Mouse (Mus musculus): ENCODE measurements at regions not wholly inside any gene's neighbourhood (a gene's known extent, or its start where the extent isn't known, plus 50 kb on each side); places are given as distances from the start of the nearest gene placed in this dataset.

GRCm38 (mm10) chr19:33043696-33044095 is 286.4 kb downstream of the Pten start:
- DNase-seq (ENCODE audit: low spot score) = no peak

- DNase-seq (ENCODE audit: low spot score) = no peak
Measured at GRCm38 (mm10) chr19:33048754-33049442, 291.6 kb downstream of the Pten start.

- no peak for DNase-seq (ENCODE audit: low spot score)
Measured at GRCm38 (mm10) chr19:33053199-33053867, 296.0 kb downstream of the Pten start.

GRCm38 (mm10) chr19:33056372-33056791 is 299.1 kb downstream of the Pten start:
- DNase-seq (ENCODE audit: low spot score) = no peak

DNA sequence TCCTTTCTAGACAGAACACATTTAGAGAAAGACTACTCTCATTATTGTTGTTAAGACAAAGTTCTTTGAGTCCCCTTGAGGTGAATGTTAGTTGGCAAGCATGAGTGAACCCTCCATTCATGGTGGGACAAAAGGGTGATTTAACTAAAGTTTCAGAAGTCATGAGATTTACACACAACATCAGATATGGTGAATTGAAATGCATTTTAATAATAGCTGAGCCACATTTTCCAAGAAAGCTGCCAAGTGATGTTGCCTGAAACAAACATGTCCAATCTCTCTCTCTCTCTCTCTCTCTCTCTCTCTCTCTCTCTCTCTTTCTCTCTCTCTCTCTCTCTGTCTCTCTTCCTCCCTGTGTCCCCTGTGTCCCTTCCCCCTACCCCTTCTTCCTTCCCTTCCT is 303.7 kb downstream of the Pten start:
- no peak for DNase-seq (ENCODE audit: low spot score)

- no peak for DNase-seq (ENCODE audit: low spot score)
Measured at GRCm38 (mm10) chr19:33062165-33063058, 305.1 kb downstream of the Pten start.

DNA sequence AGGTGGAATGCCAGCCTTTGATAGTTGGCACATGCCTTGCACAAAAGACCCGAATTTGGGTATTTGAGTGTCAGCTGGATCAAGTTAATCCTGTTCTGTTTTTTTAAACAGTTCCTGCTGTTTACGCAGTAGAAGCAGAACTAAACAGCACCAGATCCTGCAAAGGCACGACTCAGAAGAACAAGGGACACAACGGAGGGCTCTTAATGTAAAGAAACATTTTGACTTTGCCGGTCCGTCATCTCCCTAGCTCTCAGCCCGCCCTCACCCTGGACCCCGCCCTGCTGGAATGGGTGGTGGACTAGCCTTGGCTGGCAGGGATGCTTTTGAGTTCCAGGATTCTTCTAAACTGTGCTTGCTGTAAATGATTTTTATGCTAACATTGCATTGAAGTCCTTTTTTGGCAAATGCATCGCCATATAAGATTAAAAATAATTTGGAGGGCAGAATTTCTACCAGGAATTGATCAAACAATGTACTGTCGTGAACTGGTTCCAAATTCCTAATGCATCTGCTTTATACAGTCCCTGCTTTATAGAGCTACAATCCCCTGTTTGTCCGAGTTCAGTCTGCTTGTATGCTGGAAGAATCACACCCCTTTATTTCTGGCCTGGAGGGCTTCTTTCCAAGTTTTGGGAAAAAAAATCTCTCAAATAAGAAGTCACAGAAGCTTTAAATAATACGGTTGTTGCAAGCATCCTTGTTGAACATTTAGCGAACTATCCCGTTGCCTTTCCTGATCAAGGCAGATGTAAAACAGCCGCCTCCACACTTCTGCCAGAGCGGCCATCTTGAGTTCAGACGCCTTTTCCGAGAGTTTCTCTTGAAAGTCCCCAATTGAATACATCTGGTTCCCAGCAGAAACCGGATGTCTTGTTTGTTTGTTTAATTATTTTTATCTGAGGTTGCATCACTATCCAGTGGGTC is 308.2 kb downstream of the Pten start:
- DNase-seq (ENCODE audit: low spot score) = no peak

DNA sequence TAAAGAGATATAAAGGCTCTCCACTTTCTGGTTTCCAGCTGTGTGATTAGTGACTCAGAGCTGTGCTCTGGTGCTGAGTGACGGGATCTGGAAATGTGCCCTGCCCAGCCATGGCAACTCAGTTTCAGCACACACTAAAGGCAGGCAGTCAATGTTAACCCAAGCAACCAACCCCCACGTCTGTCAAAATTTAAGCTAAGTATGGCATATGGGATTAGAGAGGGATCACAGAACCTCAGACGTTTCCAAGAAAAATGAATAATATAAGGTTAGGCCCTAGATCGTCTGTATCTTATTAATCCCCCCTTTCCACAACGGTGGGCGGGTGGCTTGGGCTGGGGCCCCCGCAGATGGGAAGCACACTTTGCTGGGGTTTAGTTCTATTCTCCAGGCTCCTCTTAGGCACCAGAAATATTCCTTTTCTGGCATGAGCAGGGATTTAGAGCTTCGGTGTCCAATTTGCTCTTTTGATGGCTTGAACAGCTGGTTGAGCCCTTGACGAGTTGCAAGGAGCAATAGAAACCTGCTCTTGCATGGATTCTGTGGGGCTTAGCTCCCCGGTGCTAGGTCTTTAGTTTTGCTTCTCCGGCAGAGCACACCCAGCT is 311.2 kb downstream of the Pten start:
- DNase-seq (ENCODE audit: low spot score) = no peak

GRCm38 (mm10) chr19:33069761-33070160 is 312.5 kb downstream of the Pten start:
- no peak for DNase-seq (ENCODE audit: low spot score)

DNA sequence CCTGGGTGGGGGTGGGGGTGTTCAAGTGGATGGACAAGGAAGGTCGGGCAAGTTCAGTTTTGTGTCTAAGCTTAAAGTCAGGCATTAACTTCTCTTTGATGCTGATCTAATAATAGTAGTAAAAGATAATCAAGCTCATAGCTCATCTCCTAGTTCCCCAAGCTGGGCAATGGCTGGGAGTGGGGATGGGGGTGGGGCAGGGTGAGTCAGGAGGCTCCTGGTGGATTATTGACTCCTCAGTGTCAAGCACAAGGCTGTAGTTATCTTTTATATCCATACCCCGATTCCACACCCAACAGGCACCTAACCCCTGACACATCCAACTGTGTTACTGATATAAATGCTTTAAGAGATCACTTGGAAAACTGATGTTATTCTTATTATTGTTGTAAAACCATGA is 315.0 kb downstream of the Pten start:
- DNase-seq (ENCODE audit: low spot score) = no peak

- no peak for DNase-seq (ENCODE audit: low spot score)
Measured at GRCm38 (mm10) chr19:33074907-33075306, 317.2 kb downstream of the Rnls start.

GRCm38 (mm10) chr19:33078681-33079360 is 313.3 kb downstream of the Rnls start:
- DNase-seq (ENCODE audit: low spot score) = no peak

DNA sequence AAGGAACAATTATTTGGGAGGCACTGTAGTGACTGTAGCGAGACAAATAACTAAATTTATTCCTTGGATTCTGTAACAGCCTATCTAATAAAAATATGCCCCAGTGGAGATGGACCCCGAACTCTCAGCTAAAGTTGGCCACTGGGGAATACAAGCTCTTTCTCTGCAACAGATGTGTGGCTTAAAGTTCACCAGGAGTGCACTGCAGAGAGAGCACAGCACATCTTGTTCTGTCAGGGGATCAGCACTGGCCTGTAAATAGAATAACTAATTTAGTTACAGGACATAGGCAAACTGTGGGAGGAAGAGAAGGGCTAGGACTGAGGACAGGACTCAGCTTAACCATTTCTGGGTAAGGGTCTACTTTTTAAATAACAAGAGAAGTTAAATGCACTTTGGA is 312.1 kb downstream of the Rnls start:
- no peak for DNase-seq (ENCODE audit: low spot score)

DNA sequence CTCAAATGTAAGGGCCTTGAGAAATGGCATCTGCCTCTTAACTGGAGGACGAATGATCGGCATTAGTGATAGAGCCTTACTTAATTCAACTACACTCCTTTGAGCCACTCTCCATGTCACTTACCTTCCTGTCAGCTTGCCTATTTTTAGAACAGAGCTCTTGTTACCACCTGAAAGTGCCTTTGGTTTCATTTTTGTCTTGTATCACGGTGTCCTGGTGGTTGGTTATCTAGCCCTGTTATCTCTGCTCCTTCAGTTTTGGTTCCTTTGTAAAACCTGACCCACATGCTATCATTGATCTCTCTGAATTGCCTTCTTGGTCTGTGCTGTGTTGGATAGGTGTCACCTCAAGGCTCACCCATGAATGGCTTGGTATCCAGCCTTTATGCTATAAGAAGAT is 310.6 kb downstream of the Rnls start:
- no peak for DNase-seq (ENCODE audit: low spot score)

DNA sequence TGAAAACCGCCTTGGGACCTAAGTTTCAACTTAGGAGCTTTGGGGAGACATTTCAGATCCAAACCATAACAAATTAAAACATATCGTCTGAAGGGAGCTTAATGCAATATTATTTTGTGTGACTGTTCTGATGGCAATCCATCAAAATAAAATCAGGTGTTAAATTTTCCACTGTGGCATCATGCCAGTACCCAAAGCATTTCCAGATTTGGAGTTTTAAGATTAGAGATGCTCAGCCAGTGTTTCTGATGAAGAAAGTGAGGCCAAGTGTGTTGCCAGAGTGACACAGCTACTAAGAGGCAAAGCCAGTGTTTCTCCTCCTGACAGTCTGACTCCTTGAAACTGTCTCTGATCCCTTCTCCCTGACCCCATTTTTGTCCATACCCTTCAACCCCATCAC is 308.7 kb downstream of the Rnls start:
- no peak for DNase-seq (ENCODE audit: low spot score)

DNA sequence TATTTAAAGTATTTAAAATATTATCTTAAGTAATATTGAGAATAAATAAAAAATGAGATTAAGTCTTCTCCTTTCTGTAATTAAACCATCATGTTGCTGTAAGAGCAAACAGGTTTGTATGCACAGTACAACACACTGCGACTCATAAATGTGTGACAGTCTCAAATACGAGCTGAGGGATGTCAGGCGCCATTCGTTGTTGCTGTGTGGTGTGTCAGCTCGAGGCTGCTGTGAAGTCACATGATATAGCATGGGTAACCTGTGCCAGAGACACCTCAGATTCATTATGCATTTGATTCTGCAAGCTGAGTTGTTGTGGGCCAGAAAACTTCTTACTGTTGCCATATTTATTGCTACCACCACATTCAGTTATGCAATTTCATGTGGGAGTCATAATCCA is 307.4 kb downstream of the Rnls start:
- no peak for DNase-seq (ENCODE audit: low spot score)
